Mouse (Mus musculus): Measurements from ENCODE around the gene AC170998.1.

DNA sequence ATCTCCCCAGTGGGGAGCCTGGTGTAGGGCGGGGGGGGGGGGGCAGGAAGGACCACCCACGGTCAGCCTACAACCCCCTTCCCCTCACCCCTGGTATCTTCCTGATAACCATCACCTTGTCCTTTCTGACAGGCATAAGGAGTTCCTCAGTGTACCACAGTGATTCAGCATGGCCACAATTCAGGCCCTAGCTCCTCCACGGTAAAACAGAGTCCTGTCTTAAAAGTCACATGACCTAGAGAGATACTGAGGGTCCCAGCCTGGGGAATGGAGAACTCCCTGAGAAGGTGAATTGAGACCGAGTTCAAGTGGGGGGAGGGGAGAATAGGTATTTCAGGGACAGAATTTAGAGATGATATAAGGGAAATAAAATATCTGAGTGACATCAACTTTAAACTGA lies 38.5 kb upstream of the AC170998.1 start:
- no peak for TF ChIP-seq CTCF (IDR thresholded peaks at IDR 0.05; ENCODE audit: low read depth)
- no peak for TF ChIP-seq EP300 (IDR thresholded peaks at IDR 0.05; ENCODE audit: low read depth)
